Comparison of ENCODE assay signal across 11 mouse cellular contexts in the genomic region with DNA sequence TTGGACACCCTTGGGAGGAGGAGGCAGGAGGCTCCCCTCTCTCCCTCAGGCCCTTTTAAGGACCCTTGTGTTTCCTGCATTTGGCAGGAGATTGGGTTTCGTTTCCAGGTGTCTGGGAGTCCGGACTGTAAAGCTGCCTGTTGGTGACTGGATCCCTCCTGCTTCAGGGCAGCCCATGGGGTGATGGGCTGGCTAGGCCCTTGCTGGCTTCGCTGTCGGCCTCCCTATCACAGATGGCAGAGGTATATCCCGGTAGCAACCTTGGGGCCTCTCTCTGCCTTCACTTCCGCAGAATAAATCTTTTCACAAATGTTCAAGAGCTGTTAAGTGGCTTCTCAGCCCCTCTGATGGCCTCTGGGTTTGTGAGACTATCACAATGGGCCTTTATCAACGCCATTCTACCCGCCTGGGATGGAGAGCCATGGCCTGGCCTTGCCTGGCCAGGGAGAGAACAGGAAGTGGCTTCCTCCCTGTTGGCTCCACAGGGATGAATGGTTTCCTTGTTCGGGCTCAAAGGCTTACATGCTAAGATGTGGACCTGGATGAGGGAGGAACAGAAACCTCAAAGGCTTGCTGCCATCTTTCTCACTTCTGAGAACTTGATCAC. TPM values are rescaled to one million over a fixed set of nuclear protein-coding genes. Genes with fewer than 3 reads are reported as not detected.
DNase-seq lines count a peak whose midpoint lies in the region; ATAC-seq and TF ChIP-seq lines count a peak whose summit lies in the region.
"Had no signal": no experiment of that assay in that cellular context is flagged by ENCODE, and none has a peak within 500 bp of the region (broad histone marks: within the 10 kb centered on the region; RNA-seq: fewer than 3 reads in every experiment).

No protein-coding gene starts in this region.

- TF ChIP-seq EP300 in lung, postnatal 0 days (IDR thresholded peaks at IDR 0.05), result no peak

- no peaks in the 10 kb centered on the region for H3K27me3 ChIP-seq in heart, embryonic 12.5 days (replicated peaks)
- no peaks in the 10 kb centered on the region for H3K27me3 ChIP-seq in lung, embryonic 16.5 days (ENCODE audit: control insufficient read depth, insufficient read depth, low read depth, low read length)
- no peaks in the 10 kb centered on the region for H3K27me3 ChIP-seq in lung, postnatal 0 days (replicated peaks; ENCODE audit: insufficient read depth, low read length)
- no peaks in the 10 kb centered on the region for H3K27me3 ChIP-seq in hindbrain, embryonic 13.5 days
- H3K27me3 ChIP-seq in stomach, embryonic 15.5 days (replicated peaks), result no peaks in the 10 kb centered on the region

- intact Hi-C loops in left cerebral cortex, postnatal 25 days (cut with DNase I), result loop anchor here (10.0 kb wide), 3 partner anchors 143 to 283 kb away; partner anchors contain the start of gene Phospho1

- TF ChIP-seq CTCF in lung, postnatal 0 days (IDR thresholded peaks at IDR 0.05), result no peak

- no peak overlapping the region for H3K9ac ChIP-seq in heart, embryonic 12.5 days
- H3K9ac ChIP-seq in lung, embryonic 16.5 days (ENCODE audit: low read length), result no peak overlapping the region
- H3K9ac ChIP-seq in lung, postnatal 0 days (replicated peaks; ENCODE audit: low read depth), result no peak overlapping the region
- peak overlapping the region; percentile 49 for H3K9ac ChIP-seq in hindbrain, embryonic 13.5 days
- H3K9ac ChIP-seq in stomach, embryonic 15.5 days, result no peak overlapping the region

- no peaks in the 10 kb centered on the region for H3K9me3 ChIP-seq in heart, embryonic 12.5 days (replicated peaks)
- no peaks in the 10 kb centered on the region for H3K9me3 ChIP-seq in lung, embryonic 16.5 days (ENCODE audit: control insufficient read depth, low read length)
- no peaks in the 10 kb centered on the region for H3K9me3 ChIP-seq in lung, postnatal 0 days (ENCODE audit: low read length)
- no peaks in the 10 kb centered on the region for H3K9me3 ChIP-seq in hindbrain, embryonic 13.5 days
- H3K9me3 ChIP-seq in stomach, embryonic 15.5 days, result no peaks in the 10 kb centered on the region

- H3K4me1 ChIP-seq in heart, embryonic 12.5 days (replicated peaks), result peaks cover 14% of the 10 kb centered on the region
- no peaks in the 10 kb centered on the region; the same call in 1 of the 2 replicates for H3K4me1 ChIP-seq in lung, embryonic 16.5 days (replicated peaks; ENCODE audit: control insufficient read depth, insufficient read depth, low read length)
- no peaks in the 10 kb centered on the region for H3K4me1 ChIP-seq in lung, postnatal 0 days (ENCODE audit: insufficient read depth, low read depth, low read length)
- H3K4me1 ChIP-seq in hindbrain, embryonic 13.5 days (replicated peaks), result no peaks in the 10 kb centered on the region
- no peaks in the 10 kb centered on the region for H3K4me1 ChIP-seq in stomach, embryonic 15.5 days

- peaks cover 42% of the 10 kb centered on the region for H3K36me3 ChIP-seq in heart, embryonic 12.5 days
- peaks cover 24% of the 10 kb centered on the region for H3K36me3 ChIP-seq in lung, embryonic 16.5 days (ENCODE audit: control insufficient read depth, insufficient read depth, low read length)
- H3K36me3 ChIP-seq in lung, postnatal 0 days (ENCODE audit: insufficient read depth, low read length), result peaks cover 11% of the 10 kb centered on the region; the same call in 1 of the 2 replicates
- peaks cover 49% of the 10 kb centered on the region for H3K36me3 ChIP-seq in hindbrain, embryonic 13.5 days
- peaks cover 28% of the 10 kb centered on the region for H3K36me3 ChIP-seq in stomach, embryonic 15.5 days

- 38% methylated on average over 9 of the region's 9 CpGs for WGBS in heart, embryonic 12.5 days
- 45% methylated on average over 9 of the region's 9 CpGs for WGBS in lung, embryonic 16.5 days
- WGBS in lung, postnatal 0 days, result 52% methylated on average over 9 of the region's 9 CpGs
- WGBS in hindbrain, embryonic 13.5 days, result 68% methylated on average over 9 of the region's 9 CpGs
- 61% methylated on average over 9 of the region's 9 CpGs for WGBS in stomach, embryonic 15.5 days

- H3K4me3 ChIP-seq in heart, embryonic 12.5 days, result no peak overlapping the region
- H3K4me3 ChIP-seq in lung, embryonic 16.5 days (ENCODE audit: low read length), result no peak overlapping the region
- H3K4me3 ChIP-seq in lung, postnatal 0 days (ENCODE audit: low read depth, low read length), result no peak overlapping the region
- no peak overlapping the region for H3K4me3 ChIP-seq in hindbrain, embryonic 13.5 days
- H3K4me3 ChIP-seq in stomach, embryonic 15.5 days (replicated peaks), result no peak overlapping the region

- peak overlapping the region; percentile 15; the same call in 1 of the 2 replicates for H3K27ac ChIP-seq in heart, embryonic 12.5 days (ENCODE audit: poor library complexity, severe bottlenecking)
- peak overlapping the region; percentile 63 for H3K27ac ChIP-seq in lung, embryonic 16.5 days (ENCODE audit: low read length)
- no peak overlapping the region for H3K27ac ChIP-seq in lung, postnatal 0 days (ENCODE audit: low read length)
- 0 out of 2 replicates have a peak overlapping the region, but pooled peaks have one; percentile 26 for H3K27ac ChIP-seq in hindbrain, embryonic 13.5 days
- peak overlapping the region; percentile 12; the same call in 1 of the 2 replicates for H3K27ac ChIP-seq in stomach, embryonic 15.5 days

- ATAC-seq in heart, embryonic 12.5 days (ENCODE audit: insufficient number of reproducible peaks, low FRiP score), result no peak
- ATAC-seq in lung, embryonic 16.5 days (ENCODE audit: low read depth), result peak; percentile 64; the same call in 1 of the 2 replicates
- ATAC-seq in lung, postnatal 0 days, result no peak
- ATAC-seq in hindbrain, embryonic 13.5 days (ENCODE audit: low FRiP score), result no peak
- no peak for ATAC-seq in stomach, embryonic 15.5 days (ENCODE audit: insufficient read depth, low FRiP score, low read depth)
- no peak for ATAC-seq in erythroid progenitor cell, adult 5-6 weeks (replicated peaks; ENCODE audit: low FRiP score, poor library complexity, severe bottlenecking)

- no peak for DNase-seq in heart, adult 8-10 months (ENCODE audit: low spot score)
- DNase-seq in lung, postnatal 0 days (ENCODE audit: low spot score), result no peak
- DNase-seq in left cerebral cortex, postnatal 25 days (ENCODE audit: low spot score in 2 of 2), result no peak
- DNase-seq: adrenal gland, postnatal 36 days; cerebellum, postnatal 25 days; lung, postnatal 10 days had no signal

- H3K4me2 ChIP-seq in heart, embryonic 12.5 days, result no peak overlapping the region
- H3K4me2 ChIP-seq in lung, embryonic 16.5 days (ENCODE audit: low read depth, low read length), result no peak overlapping the region
- no peak overlapping the region for H3K4me2 ChIP-seq in lung, postnatal 0 days (replicated peaks; ENCODE audit: low read depth, low read length)
- H3K4me2 ChIP-seq in hindbrain, embryonic 13.5 days, result no peak overlapping the region
- no peak overlapping the region for H3K4me2 ChIP-seq in stomach, embryonic 15.5 days

RNA-seq across cellular contexts. Expression of gene Phb, which starts 15.3 kb away (rescaled TPM):
- polyA plus RNA-seq in heart, embryonic 12.5 days (2016; fragmentation: Nextera tagmentation; extraction: Ambion mirVana), result 260 and 286 TPM in 2 replicates
- total RNA-seq in heart, adult 8-10 months (2022), result 100 to 1,000 TPM; 379 to 441 (median 399) TPM
- 167 and 190 TPM in 2 replicates for polyA plus RNA-seq in lung, embryonic 16.5 days (2015; fragmentation: Nextera tagmentation; extraction: Ambion mirVana)
- 94.7 and 95.1 TPM in 2 replicates for polyA plus RNA-seq in lung, postnatal 0 days (2015; fragmentation: Nextera tagmentation; extraction: Ambion mirVana)
- 175 and 186 TPM in 2 replicates for polyA plus RNA-seq in hindbrain, embryonic 13.5 days (2015; fragmentation: Nextera tagmentation; extraction: Ambion mirVana)
- 225 and 238 TPM in 2 replicates for polyA plus RNA-seq in stomach, embryonic 15.5 days (2015; fragmentation: Nextera tagmentation; extraction: Ambion mirVana)
- 12.3 and 17.6 TPM in 2 replicates for total RNA-seq in erythroid progenitor cell, adult 5-6 weeks (2015; ENCODE audit: low replicate concordance)
- total RNA-seq in erythroid progenitor cell, adult 5-6 weeks (2017; ENCODE audit: low replicate concordance), result 7.7 and 42.9 TPM in 2 replicates
- 10 to 100 TPM; 80.2 to 81.4 TPM for total RNA-seq in left cerebral cortex, postnatal 25 days (2021)

RNA-seq across cellular contexts. Expression of gene Zfp652, which starts 30.4 kb away (rescaled TPM):
- polyA plus RNA-seq in heart, embryonic 12.5 days (2016; fragmentation: Nextera tagmentation; extraction: Ambion mirVana), result 12.8 and 14.3 TPM in 2 replicates
- 10 to 100 TPM; 49.0 to 60.2 (median 53.5) TPM for total RNA-seq in heart, adult 8-10 months (2022)
- polyA plus RNA-seq in lung, embryonic 16.5 days (2015; fragmentation: Nextera tagmentation; extraction: Ambion mirVana), result 21.7 and 23.2 TPM in 2 replicates
- 18.5 and 19.6 TPM in 2 replicates for polyA plus RNA-seq in lung, postnatal 0 days (2015; fragmentation: Nextera tagmentation; extraction: Ambion mirVana)
- 31.0 and 32.8 TPM in 2 replicates for polyA plus RNA-seq in hindbrain, embryonic 13.5 days (2015; fragmentation: Nextera tagmentation; extraction: Ambion mirVana)
- polyA plus RNA-seq in stomach, embryonic 15.5 days (2015; fragmentation: Nextera tagmentation; extraction: Ambion mirVana), result 21.1 and 21.7 TPM in 2 replicates
- 12.3 and 22.6 TPM in 2 replicates for total RNA-seq in erythroid progenitor cell, adult 5-6 weeks (2015; ENCODE audit: low replicate concordance)
- total RNA-seq in erythroid progenitor cell, adult 5-6 weeks (2017; ENCODE audit: low replicate concordance), result 9.0 and 23.0 TPM in 2 replicates
- total RNA-seq in left cerebral cortex, postnatal 25 days (2021), result 10 to 100 TPM; 38.7 to 44.2 TPM

RNA-seq across cellular contexts. Expression of gene B130006D01Rik, which starts 41.3 kb away (rescaled TPM):
- polyA plus RNA-seq in heart, embryonic 12.5 days (2016; fragmentation: Nextera tagmentation; extraction: Ambion mirVana), result 0.56 and 0.76 TPM in 2 replicates
- under 1 TPM; 0.32 to 0.57 (median 0.42) TPM for total RNA-seq in heart, adult 8-10 months (2022)
- polyA plus RNA-seq in lung, embryonic 16.5 days (2015; fragmentation: Nextera tagmentation; extraction: Ambion mirVana), result 1.1 and 1.4 TPM in 2 replicates
- 0.42 and 0.61 TPM in 2 replicates for polyA plus RNA-seq in lung, postnatal 0 days (2015; fragmentation: Nextera tagmentation; extraction: Ambion mirVana)
- 1.6 and 1.8 TPM in 2 replicates for polyA plus RNA-seq in hindbrain, embryonic 13.5 days (2015; fragmentation: Nextera tagmentation; extraction: Ambion mirVana)
- 1.0 and 1.1 TPM in 2 replicates for polyA plus RNA-seq in stomach, embryonic 15.5 days (2015; fragmentation: Nextera tagmentation; extraction: Ambion mirVana)
- 0.42 and 1.8 TPM in 2 replicates for total RNA-seq in erythroid progenitor cell, adult 5-6 weeks (2015; ENCODE audit: low replicate concordance)
- total RNA-seq in erythroid progenitor cell, adult 5-6 weeks (2017; ENCODE audit: low replicate concordance), result 0.61 and 2.6 TPM in 2 replicates
- total RNA-seq in left cerebral cortex, postnatal 25 days (2021), result 1 to 10 TPM in 1 of 2 experiments, under 1 TPM in 1; 0.73 to 1.9 TPM
